Mouse (Mus musculus) cerebral cortex, adult 2 months (tissue): Measurements from ENCODE around the gene Gpr26.

ENCODE experiments used
- WGBS: fragments of 180-500 bp; shearing (Covaris S2); methylation state at CpG from one replicate; pipeline ENCODE4 v1.1.7; 2018; 5-methylcytosine and 5-hydroxymethylcytosine counted together

Gene Gpr26

DNA sequence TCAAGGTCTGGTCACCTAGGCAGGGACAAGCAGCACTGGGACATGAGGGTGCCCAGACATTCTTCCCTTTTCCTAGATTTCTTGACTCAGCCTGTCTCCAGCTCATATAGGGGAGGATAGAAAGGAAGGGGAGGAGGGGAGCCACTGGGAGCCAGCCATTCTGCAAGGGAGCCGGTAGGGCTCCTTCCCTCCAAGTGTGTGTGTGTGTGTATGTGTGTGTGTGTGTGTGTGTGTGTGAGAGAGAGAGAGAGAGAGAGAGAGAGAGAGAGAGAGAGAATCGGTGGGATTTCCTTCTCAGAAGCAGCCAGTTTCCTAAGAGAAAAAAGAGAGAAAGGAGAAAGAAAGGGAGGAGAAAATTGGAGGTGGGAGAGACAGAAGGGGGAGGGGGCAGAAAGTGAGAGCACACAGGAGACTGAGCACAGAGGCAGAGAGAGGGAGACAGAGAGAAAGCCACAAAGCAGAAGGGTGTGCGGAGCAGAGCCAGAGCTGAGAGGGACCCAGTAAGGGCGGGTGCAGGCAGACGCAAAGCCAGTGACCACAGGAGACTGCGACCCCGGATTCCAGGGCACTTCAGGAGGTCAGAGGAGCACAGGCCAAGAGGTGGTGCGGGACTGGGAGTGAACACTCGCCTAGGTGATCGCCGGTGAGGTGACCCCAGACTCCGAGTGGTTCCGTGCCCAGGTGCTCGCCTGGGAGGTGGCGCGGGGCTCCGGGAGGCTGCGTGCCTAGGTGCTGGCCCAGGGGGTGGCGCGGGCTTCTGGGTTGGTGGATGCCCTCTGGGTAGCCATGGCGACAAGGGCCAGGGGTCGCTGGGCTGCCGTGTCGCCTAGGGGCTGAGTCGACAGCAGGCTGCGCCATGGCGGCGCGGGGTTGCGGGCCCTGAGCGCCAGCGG, at the start of gene Gpr26:
Gene Gpr26 (plus strand): TSS at position 438 of the 893 bp plus-strand sequence.
- WGBS: 1% methylated on average over 32 of the region's 32 CpGs

DNA sequence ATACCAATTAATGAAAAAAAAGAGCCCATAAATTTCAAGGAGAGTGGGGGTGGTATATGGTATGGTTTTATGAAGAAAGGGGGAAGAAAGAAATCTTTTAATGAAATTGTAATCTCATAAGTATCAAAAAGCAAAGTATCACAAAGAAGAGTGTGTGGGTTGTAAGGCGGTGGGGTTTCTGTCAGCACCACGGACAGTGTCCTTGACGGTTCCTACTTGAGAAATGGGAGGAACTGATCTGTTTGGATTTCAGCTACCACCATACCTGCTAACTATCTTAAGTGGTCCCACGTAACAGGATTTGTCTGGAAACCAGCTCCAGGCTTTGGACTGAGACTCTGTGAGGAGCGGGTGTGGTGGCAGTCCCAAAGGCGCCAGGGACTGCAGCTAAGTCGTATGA, 48.9 kb upstream of the Gpr26 start:
- 72% methylated on average over 7 of the region's 7 CpGs for WGBS

GRCm38 (mm10) chr7:131927288-131928050, 38.8 kb upstream of the Gpr26 start:
- 35% methylated on average over 9 of the region's 9 CpGs for WGBS

GRCm38 (mm10) chr7:131937611-131938010, 28.6 kb upstream of the Gpr26 start:
- 54% methylated on average over 3 of the region's 3 CpGs for WGBS

GRCm38 (mm10) chr7:131951131-131951530, 15.1 kb upstream of the Gpr26 start:
- WGBS: 57% methylated on average over 5 of the region's 5 CpGs

- WGBS: 44% methylated on average over 3 of the region's 3 CpGs
Observed at GRCm38 (mm10) chr7:131953402-131953801, 12.9 kb upstream of the Gpr26 start.

GRCm38 (mm10) chr7:131958705-131959104, 7.6 kb upstream of the Gpr26 start:
- 43% methylated on average over 1 of the region's 1 CpGs for WGBS

- 47% methylated on average over 6 of the region's 6 CpGs for WGBS
Observed at GRCm38 (mm10) chr7:131960551-131960950, 5.7 kb upstream of the Gpr26 start.

- 4% methylated on average over 57 of the region's 57 CpGs for WGBS
Observed at GRCm38 (mm10) chr7:131966916-131967494, 745 bp downstream of the Gpr26 start.

DNA sequence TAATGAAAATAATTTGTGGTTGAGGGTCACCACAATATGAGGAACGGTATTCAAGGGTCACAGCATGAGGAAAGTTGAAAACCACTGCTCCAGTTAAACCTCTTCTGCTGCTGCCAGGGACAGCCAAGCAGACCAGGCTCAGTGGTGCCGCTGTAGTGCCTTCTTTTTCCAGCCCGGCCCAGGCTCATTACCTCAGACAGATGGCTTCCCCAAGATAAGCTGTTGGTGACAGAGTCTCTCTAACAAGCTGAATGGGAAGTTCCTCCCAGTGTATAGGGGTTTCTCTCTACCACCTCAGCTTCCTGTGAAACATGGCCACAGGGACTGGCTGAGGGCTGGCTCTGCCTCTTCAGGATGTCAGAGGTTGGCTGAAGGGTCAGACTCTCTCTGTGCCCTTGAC, 4.0 kb downstream of the Gpr26 start:
- 34% methylated on average over 3 of the region's 3 CpGs for whole genome bisulfite sequencing

DNA sequence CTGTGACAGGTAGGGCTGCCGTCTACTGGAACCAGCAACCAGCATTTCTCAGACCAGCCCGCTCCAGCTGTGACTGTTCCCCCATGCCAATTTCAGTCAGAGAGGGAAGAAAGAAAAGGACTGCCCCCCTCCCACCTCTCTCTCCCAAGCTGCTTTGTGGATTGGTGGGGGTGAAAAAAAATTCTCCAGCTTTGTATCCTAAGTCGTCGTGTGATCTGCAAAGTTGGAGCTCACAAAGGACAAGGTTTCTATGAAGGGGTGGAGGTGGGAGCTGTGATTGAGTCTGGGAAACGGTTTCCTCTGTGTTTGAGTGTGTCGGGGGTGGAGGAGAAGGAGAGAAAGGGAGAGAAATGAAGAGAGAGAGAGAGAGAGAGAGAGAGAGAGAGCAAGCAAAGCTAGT, 9.6 kb downstream of the Gpr26 start:
- 24% methylated on average over 6 of the region's 6 CpGs for WGBS

DNA sequence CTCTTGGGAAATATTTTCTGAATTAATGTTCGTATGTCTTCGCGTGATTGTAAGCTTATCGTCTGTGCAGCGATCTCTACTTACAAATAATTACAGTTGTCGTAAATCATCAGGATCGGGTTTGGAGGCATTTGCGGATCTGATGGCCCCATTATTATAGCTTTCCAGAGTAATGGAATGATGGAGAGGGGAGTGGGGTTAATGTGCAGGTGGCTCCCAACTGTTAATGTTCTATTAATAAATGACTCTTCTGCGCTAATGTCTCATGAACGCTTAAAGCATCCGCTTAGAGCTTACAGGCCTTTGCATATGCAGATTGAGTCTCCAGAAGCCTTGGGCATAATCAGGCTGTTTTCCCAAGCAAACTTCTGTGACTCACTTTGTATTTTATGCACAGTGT, 12.3 kb downstream of the Gpr26 start:
- WGBS: 77% methylated on average over 11 of the region's 11 CpGs

DNA sequence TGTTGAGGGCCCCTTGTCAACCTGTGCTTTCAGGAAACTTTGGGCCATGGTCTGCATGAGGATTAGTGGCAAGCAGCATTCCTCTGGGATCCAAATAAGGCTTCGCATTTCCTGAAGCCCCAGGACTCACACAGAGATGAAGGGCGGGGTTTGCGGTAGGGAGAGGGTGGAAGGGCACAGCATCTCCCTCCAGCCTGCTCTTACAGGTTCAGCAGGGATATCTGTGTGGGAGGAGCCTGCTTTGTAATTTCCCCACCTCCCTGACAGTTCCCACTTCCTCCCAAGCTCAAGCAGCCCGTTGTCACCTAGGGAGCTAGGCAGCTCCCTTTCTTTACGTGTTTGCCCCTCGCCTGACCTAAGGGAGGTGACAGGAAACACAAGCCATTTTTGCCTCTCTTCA, 22.8 kb downstream of the Gpr26 start:
- 54% methylated on average over 6 of the region's 6 CpGs for WGBS

DNA sequence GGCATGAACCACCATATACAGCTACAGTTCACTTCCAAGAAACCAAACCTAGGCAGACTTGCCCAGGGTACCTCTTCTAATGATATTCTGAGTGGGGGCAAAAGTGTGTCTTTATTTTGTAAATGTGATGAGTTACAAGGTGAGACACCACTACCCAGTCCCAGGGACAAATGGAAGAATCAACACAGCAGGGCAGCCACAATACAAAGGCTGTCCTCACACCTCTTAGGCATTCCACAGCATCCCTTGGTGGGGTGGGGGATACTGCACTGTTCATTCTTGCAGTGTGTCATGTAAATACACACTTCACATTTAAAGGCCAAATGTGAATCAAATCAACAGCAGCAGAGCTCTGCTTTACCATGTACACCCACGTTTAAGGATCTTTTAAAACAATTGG, 26.0 kb downstream of the Gpr26 start:
- 51% methylated on average over 1 of the region's 1 CpGs for WGBS

DNA sequence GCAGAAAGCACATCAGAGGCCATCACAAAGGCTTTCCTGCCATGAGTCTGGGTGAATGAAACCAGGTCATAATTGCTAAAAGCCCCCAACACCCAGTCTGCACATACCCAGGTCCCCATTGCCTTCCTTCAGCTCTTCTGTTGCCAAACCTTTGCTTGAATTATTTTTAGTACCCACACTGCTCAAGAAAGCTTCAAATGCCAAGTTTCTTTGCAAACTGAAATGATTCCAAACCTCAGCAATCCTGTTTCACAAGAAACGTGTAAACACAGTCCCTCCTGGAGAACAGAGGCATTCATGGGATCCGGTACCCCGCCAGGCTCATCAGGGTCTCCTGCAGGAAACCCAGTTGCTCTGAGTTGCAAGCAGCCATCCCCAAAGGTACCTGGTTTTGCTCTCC, 26.6 kb downstream of the Gpr26 start:
- 38% methylated on average over 3 of the region's 3 CpGs for WGBS

- WGBS: 43% methylated on average over 14 of the region's 14 CpGs
Observed at GRCm38 (mm10) chr7:132005996-132006696, 39.9 kb downstream of the Gpr26 start.

GRCm38 (mm10) chr7:132009002-132009401, 42.7 kb downstream of the Gpr26 start:
- 72% methylated on average over 7 of the region's 7 CpGs for WGBS

- 28% methylated on average over 1 of the region's 1 CpGs for WGBS
Observed at GRCm38 (mm10) chr7:132012969-132013679, 46.9 kb downstream of the Gpr26 start.

DNA sequence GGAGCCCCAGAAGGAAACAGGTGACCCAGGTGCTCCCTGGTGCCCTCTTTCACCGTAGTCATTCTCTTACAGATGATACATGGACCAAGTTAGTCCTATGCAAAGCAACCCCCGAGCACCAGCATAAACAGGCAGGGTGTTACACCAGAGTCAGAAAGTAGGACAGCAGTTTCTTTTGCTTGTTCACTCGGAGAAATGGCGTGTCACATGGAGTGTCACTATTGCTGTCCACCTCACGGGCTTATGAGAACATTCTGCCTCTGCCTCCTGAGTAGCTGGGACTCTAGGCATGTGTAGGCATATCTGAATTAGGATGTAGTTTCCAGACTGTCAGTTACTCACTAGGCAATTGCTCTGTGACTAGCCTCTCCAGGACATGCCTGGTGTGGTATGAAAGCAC, 47.7 kb downstream of the Gpr26 start:
- WGBS: 51% methylated on average over 5 of the region's 5 CpGs

GRCm38 (mm10) chr7:132015193-132015592, 48.9 kb downstream of the Gpr26 start:
- 56% methylated on average over 3 of the region's 3 CpGs for WGBS

DNA sequence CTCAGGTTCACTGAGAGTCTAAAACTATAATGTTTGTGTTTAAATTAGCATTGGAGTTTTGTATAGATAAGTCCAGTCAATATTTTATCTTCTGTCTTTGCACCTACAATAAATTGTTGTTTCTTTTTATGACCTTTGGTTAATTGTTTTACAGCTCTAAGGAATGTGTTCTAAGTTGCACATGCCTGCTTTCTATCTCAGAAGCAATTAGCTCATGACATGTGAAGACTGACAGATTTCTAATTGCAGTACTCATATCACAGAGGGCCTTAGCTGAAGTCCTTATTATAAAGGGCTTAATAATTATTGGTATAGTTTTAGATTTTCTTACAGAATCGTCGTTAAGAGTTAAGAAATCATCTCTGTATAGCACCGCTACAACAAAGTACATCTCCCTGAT, 49.7 kb downstream of the Gpr26 start:
- WGBS: 72% methylated on average over 3 of the region's 3 CpGs
